Mouse (Mus musculus): ENCODE data around the gene Tmem120b. TPM values are rescaled to one million over a fixed set of nuclear protein-coding genes. Genes with fewer than 3 reads are reported as not detected.

Tmem120b gene
- polyA plus RNA-seq (2014; fragmentation: Illumina TruSeq; extraction: RNeasy Lipid Tissue Mini Kit (QIAGEN cat#74804); ENCODE audit: low read depth, low replicate concordance), result 0.80 TPM

GRCm38 (mm10) chr5:123068115-123068514 lies at the start of gene Tmem120b:
Gene Tmem120b (plus strand): TSS chr5:123068415.

GRCm38 (mm10) chr5:123046916-123047315 lies 21.3 kb upstream of the Tmem120b start, which contains the start of gene Morn3:
Gene Morn3 (minus strand): TSS chr5:123047016.

GRCm38 (mm10) chr5:123132308-123133071 lies 64.3 kb downstream of the Tmem120b start, which contains the start of gene Rhof:
Gene Rhof (minus strand): TSS chr5:123132692.

GRCm38 (mm10) chr5:123142161-123143157 lies 74.2 kb downstream of the Tmem120b start, which contains the start of gene Setd1b:
Gene Setd1b (plus strand): TSS chr5:123142193.

Other genes with a start within 250 kb of the Tmem120b start
- gene Anapc5, start 247.1 kb upstream of the Tmem120b start, polyA plus RNA-seq (2014; fragmentation: Illumina TruSeq; extraction: RNeasy Lipid Tissue Mini Kit (QIAGEN cat#74804); ENCODE audit: low read depth, low replicate concordance), result 132 TPM
- 26.8 TPM for gene Rnf34, start 218.4 kb upstream of the Tmem120b start, polyA plus RNA-seq (2014; fragmentation: Illumina TruSeq; extraction: RNeasy Lipid Tissue Mini Kit (QIAGEN cat#74804); ENCODE audit: low read depth, low replicate concordance)
- gene Kdm2b, start 78.6 kb upstream of the Tmem120b start, polyA plus RNA-seq (2014; fragmentation: Illumina TruSeq; extraction: RNeasy Lipid Tissue Mini Kit (QIAGEN cat#74804); ENCODE audit: low read depth, low replicate concordance), result 37.0 TPM
- 0.53 TPM for gene Orai1, start 53.3 kb upstream of the Tmem120b start, polyA plus RNA-seq (2014; fragmentation: Illumina TruSeq; extraction: RNeasy Lipid Tissue Mini Kit (QIAGEN cat#74804); ENCODE audit: low read depth, low replicate concordance)
- 91.6 TPM for gene Morn3, start 21.4 kb upstream of the Tmem120b start, polyA plus RNA-seq (2014; fragmentation: Illumina TruSeq; extraction: RNeasy Lipid Tissue Mini Kit (QIAGEN cat#74804); ENCODE audit: low read depth, low replicate concordance)
- gene Rhof, start 64.3 kb downstream of the Tmem120b start, polyA plus RNA-seq (2014; fragmentation: Illumina TruSeq; extraction: RNeasy Lipid Tissue Mini Kit (QIAGEN cat#74804); ENCODE audit: low read depth, low replicate concordance), result not detected
- gene Setd1b, start 73.8 kb downstream of the Tmem120b start, polyA plus RNA-seq (2014; fragmentation: Illumina TruSeq; extraction: RNeasy Lipid Tissue Mini Kit (QIAGEN cat#74804); ENCODE audit: low read depth, low replicate concordance), result 2.2 TPM
- gene Psmd9, start 101.0 kb downstream of the Tmem120b start, polyA plus RNA-seq (2014; fragmentation: Illumina TruSeq; extraction: RNeasy Lipid Tissue Mini Kit (QIAGEN cat#74804); ENCODE audit: low read depth, low replicate concordance), result 4.8 TPM
- gene Hpd, start 114.3 kb downstream of the Tmem120b start, polyA plus RNA-seq (2014; fragmentation: Illumina TruSeq; extraction: RNeasy Lipid Tissue Mini Kit (QIAGEN cat#74804); ENCODE audit: low read depth, low replicate concordance), result not detected
- 27.8 TPM for gene Wdr66, start 183.7 kb downstream of the Tmem120b start, polyA plus RNA-seq (2014; fragmentation: Illumina TruSeq; extraction: RNeasy Lipid Tissue Mini Kit (QIAGEN cat#74804); ENCODE audit: low read depth, low replicate concordance)

All from testis, adult 10 weeks (tissue).